Mouse (Mus musculus) ovary, postnatal 10 days (tissue): ENCODE results near the gene Stk39.

Experiments
- DNase-seq: peaks from one replicate; pipeline ENCODE4 v3.0.0; 2022; ENCODE audit warnings: low spot score

Gene Stk39

DNA sequence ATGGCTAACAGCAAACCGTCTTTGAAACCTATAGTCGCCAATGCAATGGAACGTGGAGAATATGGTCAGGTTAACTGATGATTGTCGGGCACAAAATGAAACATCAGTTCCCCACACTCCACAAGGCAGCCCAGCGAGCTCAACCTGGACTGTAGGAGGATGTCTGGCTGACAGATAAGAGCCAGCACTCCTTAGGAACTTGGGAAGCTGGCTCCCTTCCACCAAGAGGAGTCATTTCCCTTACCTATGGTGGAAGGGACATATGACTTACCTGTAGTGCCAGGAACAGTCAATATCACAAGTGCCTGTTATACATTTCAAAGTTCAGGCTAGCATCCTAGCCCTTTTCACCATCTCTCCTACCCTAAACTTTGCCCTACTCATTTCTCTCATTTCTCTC lies 14.0 kb downstream of the Stk39 start:
- DNase-seq, result no peak

DNA sequence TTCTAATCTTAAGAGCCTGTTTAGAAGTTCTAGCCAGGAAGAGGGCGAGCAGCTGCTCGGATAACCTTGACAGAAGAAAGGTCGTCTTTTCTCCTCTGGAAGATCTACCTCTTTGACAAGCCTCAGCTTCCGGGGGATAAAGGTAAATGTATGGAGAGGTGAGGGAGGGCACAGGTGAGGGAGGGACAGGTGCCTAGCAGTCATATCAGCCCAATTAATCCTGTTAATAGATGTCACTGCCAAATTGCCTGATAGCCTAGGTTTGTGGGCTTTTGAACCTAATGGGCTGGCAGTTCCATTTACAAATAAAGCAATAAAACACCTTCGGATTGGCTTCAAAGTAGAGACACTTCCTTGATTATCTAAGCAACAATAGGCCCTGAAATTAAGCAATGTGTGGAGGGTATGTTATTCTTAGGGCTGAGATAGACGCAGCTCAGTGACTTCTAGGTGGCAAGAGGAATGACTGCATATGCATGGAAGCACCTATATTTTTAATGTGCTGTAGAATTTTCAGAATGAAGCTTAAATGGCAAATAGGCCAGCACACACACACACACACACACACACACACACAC lies 14.5 kb downstream of the Stk39 start:
- no peak for DNase-seq

DNA sequence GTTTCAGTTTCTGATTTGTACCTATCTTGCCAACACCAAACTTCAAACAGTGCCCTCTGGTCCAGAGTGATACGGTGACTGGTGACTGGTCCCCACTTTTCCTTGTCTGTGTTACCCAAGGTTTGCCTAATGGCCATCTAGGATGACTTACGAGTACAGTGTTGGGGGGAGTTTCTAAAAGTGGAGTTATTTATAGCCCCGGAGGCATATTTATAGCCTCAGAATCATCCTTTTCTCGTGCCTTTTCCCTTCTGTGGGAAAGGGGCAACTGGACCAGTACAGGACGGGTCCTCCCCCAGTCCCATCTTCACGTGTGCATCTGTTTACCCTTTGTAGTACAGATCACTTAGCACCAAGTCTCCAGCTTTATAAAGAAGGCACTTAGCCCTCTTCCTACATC lies 15.2 kb downstream of the Stk39 start:
- no peak for DNase-seq

DNA sequence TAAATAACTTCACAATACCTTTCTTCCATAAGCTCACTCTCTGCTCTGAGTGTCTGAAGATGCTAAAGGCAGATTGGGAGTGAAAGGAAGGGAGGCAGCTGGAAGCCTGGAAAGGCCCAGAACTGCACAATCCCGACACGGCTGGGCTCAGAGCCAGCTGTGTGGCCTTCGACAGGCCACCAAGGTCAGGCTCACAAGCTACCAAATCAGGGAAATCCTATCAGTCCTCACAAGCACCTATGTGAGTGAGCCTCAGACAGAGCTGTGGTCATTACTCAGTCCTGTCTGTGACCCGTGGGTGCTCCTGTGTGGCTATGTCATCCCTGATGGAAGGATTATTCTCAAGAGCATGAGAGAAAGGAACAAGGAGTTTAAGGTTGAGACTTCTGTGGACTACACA lies 19.7 kb downstream of the Stk39 start:
- DNase-seq, result no peak

DNA sequence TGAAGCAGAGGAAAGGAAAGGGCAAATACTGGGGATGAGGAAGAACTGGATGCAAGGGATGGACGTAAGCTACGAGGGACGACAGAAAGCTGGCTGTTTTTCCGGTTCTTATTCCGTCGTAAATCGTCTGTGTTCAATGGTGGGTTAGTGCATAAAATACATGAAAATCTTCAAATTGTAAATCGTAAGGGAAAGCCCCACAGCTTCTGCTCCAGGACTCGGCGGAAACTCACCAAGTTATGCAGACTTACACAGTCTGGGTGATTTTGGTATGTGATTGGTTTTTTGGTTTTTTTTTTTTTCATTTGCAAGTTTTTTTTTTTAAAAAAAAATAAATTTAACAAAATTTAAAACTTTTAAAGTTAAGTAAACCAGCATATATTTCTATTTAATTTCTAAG lies 24.0 kb downstream of the Stk39 start:
- DNase-seq, result no peak

DNA sequence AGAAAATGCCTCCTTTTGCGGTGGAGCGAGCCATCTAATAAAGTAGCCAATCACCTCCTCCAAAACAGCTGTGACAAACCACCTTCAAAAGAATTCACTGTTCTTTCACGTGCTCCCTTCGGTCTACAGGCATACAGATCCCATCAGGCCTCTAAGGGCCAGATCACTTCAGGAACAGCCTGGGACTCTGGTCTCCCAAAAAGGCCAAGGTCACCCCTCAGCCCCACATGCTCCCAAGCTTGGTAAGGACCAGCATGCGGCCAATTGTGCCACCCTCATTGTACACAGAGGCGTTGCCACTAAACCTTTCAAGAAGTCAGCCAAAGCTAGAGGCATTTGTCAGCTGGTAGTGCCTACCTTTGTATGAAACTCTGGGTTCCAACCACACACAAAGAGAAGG lies 28.9 kb downstream of the Stk39 start:
- DNase-seq, result no peak

- no peak for DNase-seq
These were observed 29.9 kb downstream of the Stk39 start for GRCm38 (mm10) chr2:68442113-68442717.

GRCm38 (mm10) chr2:68439614-68440013 lies 32.5 kb downstream of the Stk39 start:
- no peak for DNase-seq

DNA sequence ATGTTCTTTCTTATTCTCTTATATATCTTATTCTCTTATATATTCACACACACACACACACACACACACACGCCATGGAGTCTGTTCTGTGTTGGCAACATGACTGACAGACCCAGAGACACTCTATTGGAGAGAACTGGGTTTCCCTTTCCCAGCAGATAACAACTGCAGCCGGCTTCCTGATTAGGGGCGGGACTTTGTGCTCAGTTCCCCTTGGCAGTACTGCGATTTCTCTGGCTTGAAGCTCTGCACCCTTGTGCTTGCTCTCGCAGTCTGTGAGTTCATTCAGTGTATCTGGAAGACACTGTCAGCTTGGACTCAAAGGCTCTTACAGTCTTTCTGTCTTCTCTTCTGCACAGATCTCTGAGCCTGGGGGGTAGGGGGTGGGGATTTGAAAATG lies 34.1 kb downstream of the Stk39 start:
- no peak for DNase-seq

- DNase-seq, result no peak
These were observed 34.9 kb downstream of the Stk39 start for GRCm38 (mm10) chr2:68437216-68437615.

GRCm38 (mm10) chr2:68436305-68436704 lies 35.8 kb downstream of the Stk39 start:
- DNase-seq, result no peak

DNA sequence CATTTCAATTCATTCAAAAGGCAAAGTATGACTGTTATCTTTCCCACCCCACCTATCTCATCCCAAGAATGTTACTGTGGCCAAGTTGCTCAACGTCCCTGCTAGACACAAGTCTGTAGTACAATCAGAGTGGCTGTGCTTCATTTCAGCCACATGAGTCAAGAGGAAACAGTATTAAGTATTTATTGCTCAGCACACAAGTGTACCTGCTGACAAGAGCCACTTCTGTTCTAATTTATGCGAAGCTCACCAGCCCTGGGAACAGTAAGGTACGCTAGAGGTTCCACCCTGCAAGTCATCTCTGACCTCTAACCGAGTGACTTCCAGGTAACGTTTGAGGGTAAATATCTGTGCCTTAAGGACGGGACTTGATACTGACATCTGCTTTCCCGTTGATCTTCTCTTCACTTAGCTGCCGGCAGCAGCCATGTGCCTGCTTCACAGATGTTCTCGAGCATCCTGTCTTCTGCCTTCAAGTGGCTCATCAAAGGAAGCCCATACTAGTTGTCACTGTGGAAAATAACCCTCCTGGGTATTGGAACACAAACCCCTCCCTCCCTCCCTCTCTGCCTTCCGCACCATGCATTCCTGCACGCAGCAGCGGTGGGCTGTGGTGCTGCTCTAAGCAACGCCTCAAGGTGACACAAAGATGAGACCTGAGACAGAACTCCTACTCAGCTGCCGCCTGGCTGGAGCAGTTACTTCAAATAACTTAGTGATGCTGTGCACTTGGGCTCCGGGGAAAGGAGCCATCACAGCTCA lies 36.4 kb downstream of the Stk39 start:
- no peak for DNase-seq

- no peak for DNase-seq
These were observed 37.1 kb downstream of the Stk39 start for GRCm38 (mm10) chr2:68434997-68435396.

- DNase-seq, result no peak
These were observed 37.5 kb downstream of the Stk39 start for GRCm38 (mm10) chr2:68434576-68434975.

- DNase-seq, result no peak
These were observed 38.2 kb downstream of the Stk39 start for GRCm38 (mm10) chr2:68433736-68434312.

- no peak for DNase-seq
These were observed 39.2 kb downstream of the Stk39 start for GRCm38 (mm10) chr2:68432834-68433233.

GRCm38 (mm10) chr2:68431024-68431962 lies 40.8 kb downstream of the Stk39 start:
- no peak for DNase-seq

DNA sequence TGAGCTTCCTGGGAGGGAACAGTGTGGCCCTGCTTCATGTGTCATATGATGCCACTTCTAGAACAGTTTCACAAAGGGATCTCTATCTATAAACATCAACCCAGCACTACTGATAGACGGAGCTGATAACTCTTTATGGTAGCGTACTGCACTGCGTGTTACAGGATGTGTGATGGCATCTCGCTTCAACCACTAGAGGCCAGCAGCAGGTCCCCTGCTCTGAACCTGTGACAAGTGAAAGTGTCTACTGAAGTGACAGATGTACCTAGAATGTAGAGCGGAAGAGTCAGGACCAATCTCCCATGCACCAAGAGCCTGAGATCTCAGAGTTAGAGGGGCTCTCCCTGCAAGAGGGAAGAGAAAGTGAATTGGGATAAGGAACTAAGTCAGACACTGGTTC lies 41.6 kb downstream of the Stk39 start:
- DNase-seq, result no peak

- no peak for DNase-seq
These were observed 42.6 kb downstream of the Stk39 start for GRCm38 (mm10) chr2:68429436-68429835.

GRCm38 (mm10) chr2:68426977-68427577 lies 45.0 kb downstream of the Stk39 start:
- DNase-seq, result no peak

DNA sequence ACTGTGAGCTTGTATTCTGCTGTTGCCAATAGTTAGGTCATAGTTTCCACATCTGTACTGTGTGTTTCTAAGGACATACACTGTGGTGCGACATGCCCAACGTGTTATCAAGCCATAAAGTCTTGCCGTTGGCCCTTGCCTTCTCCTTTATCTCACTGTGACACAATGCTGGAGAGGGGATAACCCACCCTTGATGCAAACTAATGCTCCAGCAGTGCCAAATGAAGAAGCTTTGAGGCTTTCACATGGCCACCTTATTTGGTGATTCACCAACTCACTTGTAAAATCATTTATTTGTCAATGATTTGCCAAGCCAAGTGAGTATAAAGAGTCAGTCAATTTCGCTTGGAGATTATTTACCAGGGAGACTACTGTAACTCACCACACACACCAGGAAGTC lies 46.0 kb downstream of the Stk39 start:
- no peak for DNase-seq

DNA sequence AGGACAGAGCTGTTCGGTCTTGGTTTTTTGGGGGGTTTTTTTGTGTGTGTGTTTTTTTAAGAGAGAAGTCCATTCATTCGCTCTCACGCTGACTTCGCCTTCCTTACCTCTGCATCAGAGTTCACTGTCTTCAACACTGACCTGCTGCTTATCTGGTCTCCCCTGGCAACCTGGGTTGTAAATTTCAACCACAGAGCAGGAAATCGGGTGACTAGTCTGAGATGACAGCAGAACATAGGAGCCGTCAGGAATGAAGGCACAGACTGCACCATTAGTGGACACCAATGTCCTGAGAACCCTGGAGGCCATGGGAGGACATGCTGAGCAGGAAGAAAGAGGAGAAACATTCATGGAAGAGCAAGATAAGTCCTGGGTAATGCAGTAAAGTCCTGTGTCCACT lies 51.1 kb downstream of the Stk39 start:
- no peak for DNase-seq
